Mouse (Mus musculus): ENCODE results near the gene Fkbp4. TPM values are rescaled to one million over a fixed set of nuclear protein-coding genes. Genes with fewer than 3 reads are reported as not detected.

Fkbp4 gene
- polyA plus RNA-seq (2014; fragmentation: Nextera tagmentation; extraction: Ambion mirVana) = 601 and 640 TPM in 2 replicates

DNA sequence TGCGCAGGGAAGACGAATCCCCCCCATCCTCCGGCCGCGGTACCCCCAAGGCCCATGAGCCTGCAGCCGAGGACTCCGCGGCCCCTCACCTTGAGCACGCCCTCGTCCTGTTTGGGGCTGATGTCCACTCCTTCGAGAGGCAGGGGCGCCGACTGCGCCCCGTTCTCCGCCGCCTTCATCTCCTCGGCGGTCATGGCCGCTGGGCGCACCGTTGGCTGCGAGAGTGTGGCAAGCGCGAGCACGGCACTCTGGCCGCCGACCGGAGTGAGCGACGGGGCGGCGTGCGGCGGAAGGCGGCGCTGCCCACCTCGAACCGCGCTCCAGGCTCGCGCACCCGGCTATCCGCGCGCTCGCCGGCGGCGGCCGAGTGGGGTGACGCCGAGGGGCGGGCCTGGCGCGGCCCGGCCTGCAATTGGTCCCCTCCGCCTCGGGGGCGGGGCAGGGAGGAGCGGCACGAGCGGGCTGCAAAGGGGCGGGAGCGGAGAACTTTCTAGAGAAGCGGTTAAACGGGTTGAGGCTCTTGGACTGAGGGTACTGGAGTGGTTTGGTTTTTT, at the start of gene Fkbp4:
Fkbp4 (minus strand) TSS at position 361 of the 554 bp plus-strand sequence.
- ATAC-seq (replicated peaks; ENCODE audit: low FRiP score) = peak; percentile 95
- H3K27ac ChIP-seq (ENCODE audit: low read depth, low read length) = peak within 1 kb of the TSS; percentile 87
- WGBS = under 1% methylated on average over 67 of the region's 67 CpGs

DNA sequence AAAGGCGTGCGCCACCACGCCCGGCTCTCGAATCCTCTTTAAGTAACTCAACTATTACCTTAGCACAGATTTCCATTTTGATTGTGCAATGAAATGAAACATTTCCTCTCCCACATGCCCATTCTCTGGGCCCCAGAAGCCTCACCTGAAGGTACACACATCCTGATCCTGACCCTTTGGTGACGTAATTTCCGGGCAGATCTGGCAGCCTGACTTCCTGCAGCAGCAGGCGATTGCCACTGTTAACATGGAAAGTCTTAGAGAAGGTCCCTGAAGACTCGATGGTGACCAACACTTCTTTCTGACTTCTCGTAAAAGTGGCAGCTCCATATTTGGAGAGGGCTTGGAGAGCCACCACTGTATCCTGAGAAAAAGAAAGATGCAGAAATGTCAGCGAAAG, 49.3 kb upstream of the Fkbp4 start:
- Histone ChIP-seq H3K4me2 (ENCODE audit: low read depth, low read length, severe bottlenecking) (no peak overlapping the region), H3K9me3 (ENCODE audit: control insufficient read depth, low read length) (no peaks in the 10 kb centered on the region), H3K27ac (ENCODE audit: low read depth, low read length) (no peak overlapping the region), H3K36me3 (ENCODE audit: control insufficient read depth, insufficient read depth, low read length) (no peaks in the 10 kb centered on the region), H3K9ac (ENCODE audit: low read length) (no peak overlapping the region), H3K4me3 (ENCODE audit: low read depth, low read length) (no peak overlapping the region), H3K27me3 (ENCODE audit: control insufficient read depth, insufficient read depth, low read length) (no peaks in the 10 kb centered on the region), H3K4me1 (replicated peaks; ENCODE audit: control insufficient read depth, insufficient read depth, low read length) (no peaks in the 10 kb centered on the region)
- DNase-seq (ENCODE audit: low spot score) (no peak), ATAC-seq (replicated peaks; ENCODE audit: low FRiP score) (no peak)
- 90% methylated on average over 11 of the region's 11 CpGs for WGBS

More for the DNA sequence above, at the start of gene Fkbp4:
- Histone ChIP-seq H3K9me3 (ENCODE audit: control insufficient read depth, low read length) (no peaks in the 10 kb centered on the region), H3K4me1 (replicated peaks; ENCODE audit: control insufficient read depth, insufficient read depth, low read length) (peaks cover 9% of the 10 kb centered on the region), H3K27me3 (ENCODE audit: control insufficient read depth, insufficient read depth, low read length) (no peaks in the 10 kb centered on the region; the same call in 1 of the 2 replicates), H3K36me3 (ENCODE audit: control insufficient read depth, insufficient read depth, low read length) (peaks cover 24% of the 10 kb centered on the region), H3K4me3 (ENCODE audit: low read depth, low read length) (peak within 1 kb of the TSS; percentile 96), H3K9ac (ENCODE audit: low read length) (peak within 1 kb of the TSS; percentile 97), H3K4me2 (ENCODE audit: low read depth, low read length, severe bottlenecking) (peak within 1 kb of the TSS; percentile 83)
- peak; percentile 95 for DNase-seq (ENCODE audit: low spot score)

DNA sequence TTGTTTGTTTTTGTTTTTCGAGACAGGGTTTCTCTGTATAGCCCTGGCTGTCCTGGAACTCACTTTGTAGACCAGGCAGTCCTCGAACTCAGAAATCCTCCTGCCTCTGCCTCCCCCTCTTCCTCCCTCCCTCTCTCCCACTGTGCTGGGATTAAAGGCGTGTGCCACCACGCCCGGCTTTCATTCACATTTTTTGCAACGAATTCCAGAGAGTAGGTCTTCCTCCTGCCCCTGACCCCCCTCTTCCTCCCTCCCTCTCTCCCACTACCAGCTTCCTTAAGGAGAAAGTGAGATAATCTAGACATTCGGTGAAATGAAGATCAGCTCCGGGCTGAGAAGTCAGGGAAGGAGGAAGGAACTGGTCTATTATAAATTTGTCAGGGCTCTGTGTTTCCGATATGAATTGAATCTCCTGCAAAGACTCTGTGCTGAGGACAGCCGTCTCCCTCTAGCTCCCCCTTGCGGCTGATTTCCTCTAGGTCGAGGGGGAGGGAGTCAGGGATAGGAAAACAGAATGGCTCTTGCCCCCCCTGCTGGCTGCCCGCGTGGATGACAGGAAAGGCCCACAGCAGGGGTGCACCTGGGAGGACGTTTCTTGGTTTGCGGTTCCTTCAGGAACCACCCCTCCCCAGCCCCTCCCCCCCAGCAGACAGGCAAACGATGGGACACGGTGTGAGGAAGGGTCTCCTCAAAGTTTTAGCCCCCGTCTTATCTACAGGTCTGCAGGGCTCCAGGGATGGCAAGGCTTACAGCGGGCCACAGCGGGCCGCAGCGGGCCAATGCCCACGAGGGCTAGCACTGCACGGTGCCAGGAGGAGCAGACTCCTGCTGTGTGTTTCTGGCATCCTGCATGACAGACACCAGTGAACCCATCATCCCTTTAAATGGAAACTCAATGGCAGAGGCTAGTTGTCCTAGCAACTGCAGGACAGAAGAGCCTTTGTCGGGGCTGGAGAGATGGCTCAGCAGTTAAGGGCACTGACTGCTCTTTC, 41.3 kb upstream of the Fkbp4 start:
- no peaks in the 10 kb centered on the region for H3K27me3 ChIP-seq (ENCODE audit: control insufficient read depth, insufficient read depth, low read length)
- no peak overlapping the region for H3K27ac ChIP-seq (ENCODE audit: low read depth, low read length)
- no peak overlapping the region for H3K9ac ChIP-seq (ENCODE audit: low read length)
- H3K9me3 ChIP-seq (ENCODE audit: control insufficient read depth, low read length) = no peaks in the 10 kb centered on the region
- H3K4me2 ChIP-seq (ENCODE audit: low read depth, low read length, severe bottlenecking) = peak overlapping the region; percentile 21; the same call in 1 of the 2 replicates
- no peaks in the 10 kb centered on the region for H3K4me1 ChIP-seq (replicated peaks; ENCODE audit: control insufficient read depth, insufficient read depth, low read length)
- no peaks in the 10 kb centered on the region for H3K36me3 ChIP-seq (ENCODE audit: control insufficient read depth, insufficient read depth, low read length)
- ATAC-seq (replicated peaks; ENCODE audit: low FRiP score) (peak; percentile 90), DNase-seq (ENCODE audit: low spot score) (peak; percentile 96)
- 25% methylated on average over 26 of the region's 26 CpGs for WGBS
- no peak overlapping the region; the same call in 1 of the 2 replicates for H3K4me3 ChIP-seq (ENCODE audit: low read depth, low read length)

DNA sequence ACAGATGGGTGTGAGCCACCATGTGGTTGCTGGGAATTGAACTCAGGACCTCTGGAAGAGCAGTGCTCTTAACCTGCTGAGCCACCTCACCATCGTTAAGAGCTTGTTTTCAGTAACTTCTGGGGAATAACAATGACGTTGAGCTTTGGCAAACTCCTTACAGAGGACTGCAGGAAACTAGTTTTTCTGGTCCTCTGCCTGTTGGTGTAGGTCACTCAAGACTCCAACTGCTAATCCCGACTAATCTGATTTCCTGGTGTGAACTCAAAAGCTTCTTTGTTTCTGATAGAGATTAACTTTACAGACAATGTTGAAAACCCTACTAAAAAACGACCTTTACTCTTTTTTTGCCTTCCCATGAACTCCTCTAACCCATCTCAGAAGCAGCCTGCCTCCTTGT, 39.0 kb upstream of the Fkbp4 start:
- no peak overlapping the region for H3K4me2 ChIP-seq (ENCODE audit: low read depth, low read length, severe bottlenecking)
- H3K9ac ChIP-seq (ENCODE audit: low read length) = no peak overlapping the region
- ATAC-seq (replicated peaks; ENCODE audit: low FRiP score) = no peak
- no peaks in the 10 kb centered on the region for H3K9me3 ChIP-seq (ENCODE audit: control insufficient read depth, low read length)
- H3K27me3 ChIP-seq (ENCODE audit: control insufficient read depth, insufficient read depth, low read length) = no peaks in the 10 kb centered on the region
- no peak for DNase-seq (ENCODE audit: low spot score)
- no peaks in the 10 kb centered on the region for H3K4me1 ChIP-seq (replicated peaks; ENCODE audit: control insufficient read depth, insufficient read depth, low read length)
- no peaks in the 10 kb centered on the region for H3K36me3 ChIP-seq (ENCODE audit: control insufficient read depth, insufficient read depth, low read length)
- WGBS = 3% methylated on average over 4 of the region's 4 CpGs
- H3K27ac ChIP-seq (ENCODE audit: low read depth, low read length) = no peak overlapping the region
- H3K4me3 ChIP-seq (ENCODE audit: low read depth, low read length) = no peak overlapping the region

DNA sequence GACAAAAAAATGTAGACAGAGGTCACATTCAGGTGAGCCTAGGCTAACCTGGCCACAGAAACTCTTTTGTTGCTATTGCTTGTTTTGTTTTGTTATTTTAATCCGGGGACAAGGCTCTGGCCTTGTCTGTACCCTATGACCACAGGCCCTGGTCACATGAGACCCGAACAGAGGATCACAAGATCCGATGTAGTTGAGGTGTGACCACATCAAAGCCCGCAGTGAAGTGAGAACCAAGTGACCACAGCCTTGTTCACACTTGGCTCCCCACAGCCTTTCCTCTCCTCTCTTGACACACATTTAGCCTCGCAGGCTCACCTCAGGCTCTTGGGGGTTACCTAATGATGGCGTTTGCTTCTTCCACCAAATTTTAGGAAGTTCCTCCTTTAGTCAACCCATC, 35.6 kb upstream of the Fkbp4 start:
- no peaks in the 10 kb centered on the region for H3K27me3 ChIP-seq (ENCODE audit: control insufficient read depth, insufficient read depth, low read length)
- H3K27ac ChIP-seq (ENCODE audit: low read depth, low read length) = no peak overlapping the region
- no peaks in the 10 kb centered on the region for H3K9me3 ChIP-seq (ENCODE audit: control insufficient read depth, low read length)
- no peak overlapping the region for H3K4me2 ChIP-seq (ENCODE audit: low read depth, low read length, severe bottlenecking)
- ATAC-seq (replicated peaks; ENCODE audit: low FRiP score) = no peak
- no peak overlapping the region for H3K9ac ChIP-seq (ENCODE audit: low read length)
- H3K4me1 ChIP-seq (replicated peaks; ENCODE audit: control insufficient read depth, insufficient read depth, low read length) = no peaks in the 10 kb centered on the region
- no peak overlapping the region for H3K4me3 ChIP-seq (ENCODE audit: low read depth, low read length)
- no peak for DNase-seq (ENCODE audit: low spot score)
- WGBS = 91% methylated on average over 6 of the region's 6 CpGs
- no peaks in the 10 kb centered on the region for H3K36me3 ChIP-seq (ENCODE audit: control insufficient read depth, insufficient read depth, low read length)

DNA sequence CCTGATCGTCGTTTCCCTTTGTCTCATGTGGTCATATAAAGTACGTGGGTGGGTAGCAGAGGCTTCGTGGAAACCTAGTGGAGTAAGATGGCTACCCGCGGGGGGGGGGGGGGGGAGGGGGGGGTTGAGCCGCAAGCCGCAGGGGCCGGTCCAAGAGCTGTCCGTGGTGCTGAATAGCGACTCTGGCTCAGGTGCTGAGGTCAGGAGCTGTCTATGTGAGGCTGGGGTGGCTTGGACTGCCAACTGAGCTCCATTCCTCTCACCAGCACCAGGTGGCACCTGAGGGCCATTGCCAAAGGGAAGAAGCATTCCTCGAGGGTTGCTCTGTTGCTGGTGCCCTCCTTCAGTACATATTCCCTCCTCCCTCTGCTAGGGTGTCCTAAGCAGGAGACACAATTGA, 31.0 kb upstream of the Fkbp4 start:
- Histone ChIP-seq H3K9me3 (ENCODE audit: control insufficient read depth, low read length) (no peaks in the 10 kb centered on the region), H3K27me3 (ENCODE audit: control insufficient read depth, insufficient read depth, low read length) (no peaks in the 10 kb centered on the region), H3K27ac (ENCODE audit: low read depth, low read length) (no peak overlapping the region), H3K9ac (ENCODE audit: low read length) (no peak overlapping the region), H3K4me3 (ENCODE audit: low read depth, low read length) (no peak overlapping the region), H3K4me2 (ENCODE audit: low read depth, low read length, severe bottlenecking) (no peak overlapping the region), H3K4me1 (replicated peaks; ENCODE audit: control insufficient read depth, insufficient read depth, low read length) (peaks cover 4% of the 10 kb centered on the region; the same call in 1 of the 2 replicates), H3K36me3 (ENCODE audit: control insufficient read depth, insufficient read depth, low read length) (no peaks in the 10 kb centered on the region)
- peak; percentile 66 for DNase-seq (ENCODE audit: low spot score)
- ATAC-seq (replicated peaks; ENCODE audit: low FRiP score) = 0 out of 2 replicates have a peak, but pooled peaks have one; percentile 22
- WGBS = 9% methylated on average over 12 of the region's 12 CpGs

DNA sequence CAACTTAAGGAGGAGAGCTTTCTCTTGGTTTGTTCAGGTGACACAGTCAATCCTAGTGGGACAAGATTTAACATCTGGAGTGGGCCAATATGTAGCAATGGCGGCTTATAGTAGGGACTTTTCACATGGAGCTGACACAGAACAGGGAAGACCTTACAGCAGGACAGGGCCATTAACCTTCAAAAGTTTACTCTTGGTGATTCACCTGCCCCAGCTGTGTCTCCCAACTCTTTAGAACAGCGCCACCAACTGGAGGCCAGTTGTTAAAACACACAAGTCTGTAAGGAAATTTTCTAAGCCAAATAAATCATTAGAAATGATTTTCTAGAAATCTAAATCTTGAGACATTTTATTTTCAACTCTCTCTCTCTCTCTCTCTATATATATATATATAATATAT, 28.8 kb upstream of the Fkbp4 start:
- ATAC-seq (replicated peaks; ENCODE audit: low FRiP score) (no peak), DNase-seq (ENCODE audit: low spot score) (no peak)
- Histone ChIP-seq H3K4me3 (ENCODE audit: low read depth, low read length) (no peak overlapping the region), H3K9ac (ENCODE audit: low read length) (no peak overlapping the region), H3K9me3 (ENCODE audit: control insufficient read depth, low read length) (no peaks in the 10 kb centered on the region), H3K36me3 (ENCODE audit: control insufficient read depth, insufficient read depth, low read length) (no peaks in the 10 kb centered on the region), H3K4me2 (ENCODE audit: low read depth, low read length, severe bottlenecking) (no peak overlapping the region), H3K4me1 (replicated peaks; ENCODE audit: control insufficient read depth, insufficient read depth, low read length) (peaks cover 4% of the 10 kb centered on the region; the same call in 1 of the 2 replicates), H3K27me3 (ENCODE audit: control insufficient read depth, insufficient read depth, low read length) (no peaks in the 10 kb centered on the region), H3K27ac (ENCODE audit: low read depth, low read length) (no peak overlapping the region)
- WGBS = 50% methylated on average over 2 of the region's 2 CpGs

DNA sequence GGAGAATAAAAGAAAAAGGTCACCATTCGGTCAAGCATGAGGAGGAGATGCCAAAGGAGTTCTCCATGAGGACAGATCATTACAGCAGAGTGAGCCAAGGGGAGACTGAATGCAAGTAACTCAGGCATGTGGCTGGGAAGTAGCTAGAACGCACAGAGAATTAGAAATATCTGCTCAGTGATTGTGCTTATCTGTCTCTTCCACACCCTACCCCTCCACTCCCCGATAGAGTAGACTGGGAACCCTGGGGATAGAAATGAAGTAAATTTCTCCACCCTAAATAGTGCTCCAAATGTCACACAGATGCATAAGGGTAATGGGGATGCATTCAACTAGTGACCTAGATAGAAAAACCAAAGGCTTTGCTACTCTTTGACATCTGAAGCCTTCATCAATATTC, 28.1 kb upstream of the Fkbp4 start:
- no peak for DNase-seq (ENCODE audit: low spot score)
- ATAC-seq (replicated peaks; ENCODE audit: low FRiP score) = no peak
- no peak overlapping the region for H3K4me2 ChIP-seq (ENCODE audit: low read depth, low read length, severe bottlenecking)
- H3K4me1 ChIP-seq (replicated peaks; ENCODE audit: control insufficient read depth, insufficient read depth, low read length) = peaks cover 4% of the 10 kb centered on the region; the same call in 1 of the 2 replicates
- no peak overlapping the region for H3K27ac ChIP-seq (ENCODE audit: low read depth, low read length)
- no peaks in the 10 kb centered on the region for H3K9me3 ChIP-seq (ENCODE audit: control insufficient read depth, low read length)
- H3K36me3 ChIP-seq (ENCODE audit: control insufficient read depth, insufficient read depth, low read length) = no peaks in the 10 kb centered on the region
- H3K4me3 ChIP-seq (ENCODE audit: low read depth, low read length) = no peak overlapping the region
- no peak overlapping the region for H3K9ac ChIP-seq (ENCODE audit: low read length)
- 66% methylated on average over 3 of the region's 3 CpGs for WGBS
- H3K27me3 ChIP-seq (ENCODE audit: control insufficient read depth, insufficient read depth, low read length) = no peaks in the 10 kb centered on the region
